8 mouse cellular contexts compared by ENCODE assay signal in the genomic region with DNA sequence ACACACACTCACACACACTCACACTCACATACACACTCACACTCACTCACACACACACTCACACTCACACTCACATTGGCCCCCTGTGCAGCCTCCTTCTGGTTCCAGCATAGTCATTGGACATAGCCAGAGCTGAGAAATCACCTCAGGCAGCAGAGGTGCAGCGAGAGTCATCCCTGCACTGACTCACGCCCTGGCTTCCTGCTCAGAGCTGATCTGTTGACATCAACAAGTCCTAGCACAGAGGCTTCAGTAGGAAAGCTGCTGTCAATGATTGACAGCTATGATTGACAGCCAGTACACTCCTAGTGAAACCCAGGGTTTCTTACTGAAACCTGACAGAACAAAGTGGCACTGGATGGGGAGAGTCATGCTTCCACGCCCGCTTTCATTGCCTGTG. TPM values are rescaled to one million over a fixed set of nuclear protein-coding genes. Genes with fewer than 3 reads are reported as not detected.
DNase-seq lines count a peak whose midpoint lies in the region; ATAC-seq and TF ChIP-seq lines count a peak whose summit lies in the region.

No protein-coding gene starts in this region.

- POLR2A ChIA-PET in Patski (lab: Charles Lee): interaction anchor here (0.8 to 10.5 kb wide), 6 partner anchors 16 to 73 kb away, joined by 3 to 416 read pairs (median 5); no protein-coding TSS in a partner anchor

- DNase-seq in layer of hippocampus, adult 2 months (ENCODE audit: low spot score in 2 of 2): no peak
- DNase-seq in layer of hippocampus, adult 11-12 months (ENCODE audit: low spot score): no peak
- peak; percentile 96 for DNase-seq in Patski (ENCODE audit: low read depth, low spot score)
- DNase-seq in kidney, adult 9 months: peak; percentile 93
- DNase-seq in right cerebral cortex, postnatal 25 days: no peak
- DNase-seq in gastrocnemius, postnatal 14 days: no peak
- no peak for DNase-seq in right cerebral cortex, postnatal 10 days (ENCODE audit: low spot score in 2 of 2)

- no peak overlapping the region for H3K4me3 ChIP-seq in layer of hippocampus, adult 2 months

- intact Hi-C loops in gastrocnemius, postnatal 14 days (cut with DNase I; ENCODE audit: low total_unique reads): no loop called here

- TF ChIP-seq CTCF in layer of hippocampus, adult 2 months (conservative IDR thresholded peaks at IDR 0.05): no peak
- no peak for TF ChIP-seq CTCF in Patski (IDR thresholded peaks at IDR 0.05)

- H3K27me3 ChIP-seq in Patski: no peaks in the 10 kb centered on the region

- ATAC-seq in Patski: peak; percentile 56
- peak; percentile 29; the same call in 1 of the 2 replicates for ATAC-seq in monocyte, adult 5-6 weeks (replicated peaks; ENCODE audit: insufficient number of reproducible peaks, low FRiP score, low TSS enrichment, poor library complexity, severe bottlenecking)

- H3K27ac ChIP-seq in layer of hippocampus, adult 2 months: peak overlapping the region; percentile 49

- in situ Hi-C loops in Patski (cut with MboI; ENCODE audit: low pct_unique_long_range_greater_than_20kb): no loop called here

- CTCF ChIA-PET in Patski (lab: Charles Lee): interaction anchor here (1.7 to 6.0 kb wide), 5 partner anchors 10 to 29 kb away, joined by 5 to 52 read pairs (median 15); no protein-coding TSS in a partner anchor

RNA-seq across cellular contexts. Expression of a gene that starts 44.7 kb away (rescaled TPM):
- 10 to 100 TPM; 74.1 to 80.9 TPM for total RNA-seq in layer of hippocampus, adult 2 months (2021)
- polyA plus RNA-seq in Patski (2021): 117 TPM
- 37.3 to 55.9 TPM (median 44.9 TPM) in 3 replicates for total RNA-seq in monocyte, adult 5-6 weeks (2017)
- 10 to 100 TPM; 56.8 to 64.9 TPM for total RNA-seq in gastrocnemius, postnatal 14 days (2021)

RNA-seq across cellular contexts. Expression of a gene that starts 59.1 kb away (rescaled TPM):
- 10 to 100 TPM in 1 of 2 experiments, 1 to 10 TPM in 1; 9.5 to 10.6 TPM for total RNA-seq in layer of hippocampus, adult 2 months (2021)
- 30.4 TPM for polyA plus RNA-seq in Patski (2021)
- total RNA-seq in monocyte, adult 5-6 weeks (2017): 32.8 to 50.6 TPM (median 34.5 TPM) in 3 replicates
- total RNA-seq in gastrocnemius, postnatal 14 days (2021): 1 to 10 TPM; 7.1 to 7.7 TPM

Comparison
In these comparisons a context has a peak if more than half of its experiments do, and no peak if none do; other contexts are left out.
1. DNase-seq: peak in Patski (single experiment) and kidney, adult 9 months (single experiment); none in layer of hippocampus, adult 2 months (0 of 2), layer of hippocampus, adult 11-12 months (single experiment), right cerebral cortex, postnatal 25 days (single experiment), gastrocnemius, postnatal 14 days (single experiment) and right cerebral cortex, postnatal 10 days (0 of 2).